Mouse (Mus musculus) midbrain, embryonic 16.5 days (tissue): ENCODE measurements around the gene Hspb9. TPM values are rescaled to one million over a fixed set of nuclear protein-coding genes. Genes with fewer than 3 reads are reported as not detected.

Experiments
- ATAC-seq: fragments of 200-750 bp; cut with Nextera tagmentation; 2 replicates; pipeline ENCODE4 v1.8.0; 2017; ENCODE audit warnings: moderate TSS enrichment
- H3K27ac ChIP-seq: fragments of 300-500 bp; sonication (generic); 2 replicates; pipeline ENCODE4 v1.5.1; 2014; ENCODE audit warnings: mild to moderate bottlenecking, low read length, mixed read lengths
- H3K27me3 ChIP-seq: fragments of 300-500 bp; sonication (generic); 2 replicates; pipeline ENCODE4 v1.6.1; 2014; ENCODE audit warnings: low read depth, low read length, mixed read lengths; ENCODE audit not compliant: control insufficient read depth, insufficient read depth
- H3K36me3 ChIP-seq: fragments of 300-500 bp; sonication (generic); 2 replicates; pipeline ENCODE4 v1.6.1; 2014; ENCODE audit warnings: mild to moderate bottlenecking, low read length, moderate library complexity, mixed read lengths; ENCODE audit not compliant: control insufficient read depth, insufficient read depth
- H3K4me1 ChIP-seq: fragments of 300-500 bp; sonication (generic); 2 replicates; pipeline ENCODE4 v1.6.1; 2014; ENCODE audit warnings: mild to moderate bottlenecking, low read length, mixed read lengths; ENCODE audit not compliant: control insufficient read depth, insufficient read depth
- H3K4me2 ChIP-seq: fragments of 300-500 bp; sonication (generic); 2 replicates; pipeline ENCODE4 v1.6.1; 2014; ENCODE audit warnings: mild to moderate bottlenecking, low read length, mixed read lengths
- H3K4me3 ChIP-seq: fragments of 300-500 bp; sonication (generic); 2 replicates; pipeline ENCODE4 v1.5.1; 2014; ENCODE audit warnings: low read depth, mild to moderate bottlenecking, low read length, moderate library complexity, mixed read lengths
- H3K9ac ChIP-seq: fragments of 300-500 bp; sonication (generic); 2 replicates; pipeline ENCODE4 v1.6.1; 2014; ENCODE audit warnings: low read depth, low read length, mixed read lengths
- H3K9me3 ChIP-seq: fragments of 300-500 bp; sonication (generic); replicated peaks from 2 replicates; pipeline ENCODE4 v1.6.1; 2014; ENCODE audit warnings: mild to moderate bottlenecking, low read length, mixed read lengths; ENCODE audit not compliant: control insufficient read depth, poor library complexity, severe bottlenecking
- WGBS: fragments of 180-500 bp; shearing (Covaris S2); extraction: QIAGEN DNeasy Blood & Tissue Kit; methylation state at CpG from one replicate; pipeline ENCODE4 v1.1.7; 2014; 5-methylcytosine and 5-hydroxymethylcytosine counted together
- polyA plus RNA-seq: library from polyadenylated mRNA; unstranded; fragments of >200 nt; fragmentation: Nextera tagmentation; extraction: Ambion mirVana; gene quantifications from 2 replicates; pipeline ENCODE4 v1.2.1, GENCODE M21; 2015

Gene Hspb9
- polyA plus RNA-seq, 1 experiment from 2014 or later: not detected

DNA sequence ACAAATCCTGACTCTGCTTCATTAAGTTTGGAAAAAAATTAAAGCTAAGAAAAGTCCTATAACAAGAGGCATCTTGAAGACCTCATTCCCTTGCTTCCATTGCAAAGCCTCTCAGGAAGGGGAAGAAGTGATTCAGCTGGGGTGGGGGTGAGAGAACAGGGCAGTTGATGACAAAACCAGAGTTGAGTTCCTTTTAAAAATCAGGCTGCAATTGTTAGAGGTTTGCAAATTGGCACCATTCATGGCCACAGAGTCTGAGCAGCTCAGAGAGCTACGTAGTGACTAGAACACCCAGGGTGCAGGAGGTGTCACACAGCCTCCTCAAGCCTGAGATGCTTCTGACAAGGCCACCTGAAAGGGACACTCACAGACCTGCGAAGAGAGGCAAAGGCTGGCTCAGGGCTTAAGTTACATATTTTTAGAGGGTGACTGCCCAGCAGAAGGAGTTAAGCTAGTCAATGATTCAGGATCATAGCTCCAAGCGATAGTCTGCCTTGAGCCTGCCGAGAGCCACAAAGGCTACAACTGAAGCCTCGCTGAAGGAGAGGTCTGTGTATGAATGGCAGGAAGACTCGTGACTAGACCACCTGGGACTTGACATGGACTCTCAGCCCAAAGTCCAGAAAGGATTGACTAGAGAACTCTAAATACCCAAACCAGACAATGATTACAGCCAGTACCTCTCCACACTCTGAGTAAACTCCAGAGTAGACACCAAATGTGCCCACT, 17.0 kb downstream of the Hspb9 start:
- WGBS: 86% methylated on average over 6 of the region's 6 CpGs
- no peaks in the 10 kb centered on the region for H3K4me1 ChIP-seq
- no peak overlapping the region for H3K4me2 ChIP-seq
- H3K27me3 ChIP-seq: no peaks in the 10 kb centered on the region
- no peak overlapping the region for H3K9ac ChIP-seq
- no peak for ATAC-seq
- 0 out of 2 replicates have a peak, but pooled peaks cover 2% of the 10 kb centered on the region for H3K36me3 ChIP-seq
- H3K9me3 ChIP-seq: no peaks in the 10 kb centered on the region
- no peak overlapping the region for H3K4me3 ChIP-seq
- no peak overlapping the region for H3K27ac ChIP-seq

DNA sequence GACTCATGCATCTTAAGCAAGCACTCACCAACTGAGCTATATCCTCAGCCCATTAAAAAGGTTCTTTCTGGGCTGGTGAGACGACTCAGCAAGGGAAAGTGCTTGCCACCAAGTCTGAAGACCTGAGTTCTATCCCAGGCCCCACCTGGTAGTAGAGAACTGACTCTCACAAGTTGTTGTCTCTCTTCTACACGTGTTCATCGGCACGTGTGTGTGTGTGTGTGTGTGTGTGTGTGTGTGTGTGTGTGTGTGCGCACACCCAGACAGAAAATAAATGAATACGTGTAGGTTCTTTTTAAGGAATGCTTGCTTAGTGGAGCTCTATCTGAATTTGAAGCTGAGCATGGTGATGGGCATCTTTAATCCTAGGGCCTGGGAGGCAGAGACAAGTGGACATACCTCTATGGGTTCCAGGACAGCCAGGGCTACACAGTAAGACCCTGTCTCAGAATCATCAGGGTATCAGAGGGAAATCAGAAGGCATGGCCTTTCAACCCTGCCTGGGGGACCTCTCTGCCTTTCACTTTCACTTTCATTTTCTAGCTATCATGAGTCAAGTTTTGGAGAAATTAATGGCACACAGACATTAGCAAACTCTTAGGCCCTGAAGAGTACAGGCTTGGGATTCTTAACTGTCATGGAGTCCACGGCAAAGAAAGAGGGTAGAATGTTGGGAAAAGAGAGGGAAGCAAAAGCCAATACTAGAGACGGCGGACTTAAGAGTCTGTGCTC, 21.6 kb downstream of the Hspb9 start:
- H3K4me3 ChIP-seq: no peak overlapping the region
- no peaks in the 10 kb centered on the region for H3K9me3 ChIP-seq
- peaks cover 16% of the 10 kb centered on the region for H3K4me1 ChIP-seq
- no peak overlapping the region for H3K9ac ChIP-seq
- H3K4me2 ChIP-seq: no peak overlapping the region
- no peak for ATAC-seq
- WGBS: 87% methylated on average over 9 of the region's 9 CpGs
- H3K36me3 ChIP-seq: no peaks in the 10 kb centered on the region
- no peaks in the 10 kb centered on the region for H3K27me3 ChIP-seq
- H3K27ac ChIP-seq: no peak overlapping the region

DNA sequence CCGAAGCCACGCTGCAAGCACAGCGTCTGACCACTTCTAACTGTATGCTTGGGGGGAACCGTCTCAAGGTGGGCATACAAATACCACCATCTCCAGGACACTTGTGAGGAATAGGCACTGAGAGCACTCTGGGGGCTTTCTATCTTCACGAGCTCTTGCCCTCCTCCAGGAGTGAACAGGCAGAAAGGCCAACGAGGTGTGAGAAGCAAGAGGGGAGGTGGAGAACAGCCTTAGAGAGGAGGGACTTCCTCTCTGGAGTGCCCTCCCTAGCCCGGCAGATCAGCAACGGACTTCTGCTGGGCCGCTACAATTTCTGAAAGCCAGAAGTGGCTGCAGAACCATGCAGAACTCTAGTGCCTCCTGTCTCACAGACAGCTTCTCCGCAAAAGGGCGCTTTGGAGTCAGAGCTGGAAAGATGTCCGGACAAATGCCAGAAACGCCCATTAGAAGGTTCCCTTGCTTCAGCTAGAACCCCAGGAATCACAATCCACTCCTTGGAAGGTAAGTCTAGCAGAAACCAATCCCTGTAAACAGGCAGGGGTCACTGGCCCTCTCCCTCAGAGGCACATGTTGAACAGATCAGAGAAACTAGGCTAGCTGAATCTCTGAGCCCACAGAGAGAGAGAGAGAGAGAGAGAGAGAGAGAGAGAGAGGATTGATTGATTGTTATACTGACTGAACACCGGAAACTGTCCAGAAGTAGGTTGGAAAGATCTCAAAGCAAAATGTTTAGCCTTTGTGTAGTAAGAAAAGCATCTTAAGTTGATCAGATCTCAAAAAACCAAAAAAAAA, 22.5 kb downstream of the Hspb9 start:
- WGBS: 85% methylated on average over 14 of the region's 14 CpGs
- Histone ChIP-seq H3K9me3 (no peaks in the 10 kb centered on the region), H3K27me3 (no peaks in the 10 kb centered on the region), H3K36me3 (peaks cover under 1% of the 10 kb centered on the region; the same call in 1 of the 2 replicates), H3K27ac (no peak overlapping the region), H3K4me1 (peaks cover 16% of the 10 kb centered on the region), H3K9ac (no peak overlapping the region), H3K4me2 (no peak overlapping the region), H3K4me3 (no peak overlapping the region)
- no peak for ATAC-seq

DNA sequence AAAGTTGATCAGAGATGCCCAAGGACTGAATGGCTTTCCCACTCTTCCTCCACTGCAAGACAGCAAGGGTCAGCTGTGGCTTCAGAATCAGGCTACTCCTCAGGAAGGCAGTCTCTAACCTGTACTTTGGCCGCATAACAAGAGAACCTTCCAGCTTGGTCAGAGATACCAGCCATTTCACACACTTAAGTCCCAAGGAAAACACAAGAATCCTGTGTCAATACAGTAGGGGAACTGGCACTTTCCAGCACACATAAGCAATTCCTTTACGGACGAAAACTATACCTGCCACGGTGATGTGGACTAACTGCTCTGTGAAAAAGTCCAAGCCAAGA, 23.1 kb downstream of the Hspb9 start:
- Histone ChIP-seq H3K36me3 (peaks cover 5% of the 10 kb centered on the region; the same call in 1 of the 2 replicates), H3K9me3 (no peaks in the 10 kb centered on the region), H3K9ac (no peak overlapping the region), H3K4me3 (peak overlapping the region; percentile 62), H3K27ac (no peak overlapping the region), H3K4me2 (peak overlapping the region; percentile 84), H3K27me3 (no peaks in the 10 kb centered on the region), H3K4me1 (peaks cover 16% of the 10 kb centered on the region)
- ATAC-seq: no peak
- 75% methylated on average over 4 of the region's 4 CpGs for WGBS

DNA sequence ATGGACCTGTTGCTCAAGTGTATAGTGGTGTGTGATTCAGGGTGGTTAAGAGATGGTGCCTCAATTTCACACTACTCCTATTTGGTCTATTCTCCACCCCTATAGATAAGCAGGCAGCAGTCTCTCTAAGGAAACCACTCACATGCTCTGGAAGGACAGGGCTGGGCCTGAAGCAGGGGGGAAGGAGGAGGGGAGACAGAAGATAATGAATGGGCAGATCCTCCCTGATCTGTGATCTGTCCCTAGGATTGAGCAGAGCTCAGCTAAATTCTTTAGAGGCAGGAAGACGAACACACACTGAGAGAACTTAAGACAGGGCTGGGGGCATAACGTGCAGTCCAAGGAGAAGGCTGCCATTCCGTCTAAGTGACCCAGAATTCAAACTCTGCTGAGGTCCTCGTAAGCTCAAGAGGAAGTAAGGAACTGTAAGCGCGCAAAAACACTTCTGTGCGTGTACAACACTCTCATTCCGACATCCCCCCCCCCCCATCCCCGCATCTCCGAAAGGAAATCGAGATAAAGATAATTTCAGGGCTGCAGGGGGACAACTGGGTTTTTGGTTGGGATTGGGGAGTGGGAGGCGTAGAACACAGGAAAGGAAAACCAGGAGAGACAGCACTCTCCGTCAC, 23.6 kb downstream of the Hspb9 start:
- peak overlapping the region; percentile 62 for H3K4me3 ChIP-seq
- H3K4me2 ChIP-seq: peak overlapping the region; percentile 84
- no peaks in the 10 kb centered on the region for H3K9me3 ChIP-seq
- peak overlapping the region; percentile 78 for H3K9ac ChIP-seq
- no peaks in the 10 kb centered on the region for H3K27me3 ChIP-seq
- H3K36me3 ChIP-seq: peaks cover 5% of the 10 kb centered on the region; the same call in 1 of the 2 replicates
- no peak overlapping the region for H3K27ac ChIP-seq
- no peak for ATAC-seq
- H3K4me1 ChIP-seq: peaks cover 16% of the 10 kb centered on the region
- WGBS: 1% methylated on average over 12 of the region's 13 CpGs

DNA sequence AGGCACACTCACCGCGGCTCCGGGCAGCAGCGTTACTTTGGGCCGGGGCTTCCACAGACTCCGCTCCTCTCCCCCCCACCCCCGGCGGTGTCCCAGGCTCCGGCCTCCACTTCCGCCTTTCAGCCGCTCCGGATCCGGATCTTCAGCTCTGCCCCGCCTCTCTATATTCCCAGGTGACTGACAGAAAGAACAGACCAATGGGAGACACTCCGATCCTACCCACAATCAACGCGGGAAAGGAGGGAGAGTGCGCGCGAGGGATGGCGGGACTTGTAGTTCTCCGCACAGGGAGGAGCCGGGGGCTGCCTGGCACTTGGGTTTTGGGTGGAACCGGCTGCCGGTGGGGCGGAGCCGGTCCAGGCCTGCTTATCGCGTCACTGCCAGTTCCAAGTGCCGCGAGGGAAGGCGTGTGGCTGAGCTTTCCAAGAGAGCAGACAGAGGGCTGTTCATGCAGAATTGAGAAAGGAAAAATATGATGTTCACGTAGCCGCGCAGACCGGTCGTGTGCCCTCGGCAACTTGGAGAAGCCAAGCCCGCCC, 24.5 kb downstream of the Hspb9 start, which contains the start of gene Rab5c:
Gene Rab5c, minus strand, starts transcription at position 150 of the 539 bp plus-strand sequence.
- H3K4me2 ChIP-seq: peak within 1 kb of the TSS; percentile 84
- peak; percentile 99 for ATAC-seq
- no peaks in the 10 kb centered on the region for H3K9me3 ChIP-seq

DNA sequence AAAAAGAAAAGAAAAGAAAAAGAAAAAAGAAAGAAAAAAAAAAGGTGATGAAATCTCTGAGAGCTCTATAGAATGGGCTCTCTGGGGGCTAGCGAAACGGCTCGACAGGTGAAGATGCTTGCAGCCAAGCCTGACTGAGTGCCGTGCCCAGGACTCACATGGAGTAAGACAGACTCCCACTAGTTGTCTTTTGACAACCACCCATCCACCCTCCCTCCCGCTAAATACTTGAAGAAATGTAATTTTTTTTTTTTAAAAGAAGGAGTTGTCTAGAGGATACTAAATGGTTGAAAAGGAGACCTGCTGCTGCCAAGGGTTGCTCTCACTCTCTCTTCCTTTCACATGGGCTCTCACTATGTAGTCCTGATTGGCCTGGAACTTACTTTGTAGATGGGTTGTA, 25.1 kb downstream of the Hspb9 start:
- ATAC-seq: peak; percentile 13; the same call in 1 of the 2 replicates
- 14% methylated on average over 5 of the region's 5 CpGs for WGBS
- Histone ChIP-seq H3K4me1 (peaks cover 16% of the 10 kb centered on the region), H3K9me3 (no peaks in the 10 kb centered on the region), H3K9ac (peak overlapping the region; percentile 64; the same call in 1 of the 2 replicates), H3K36me3 (peaks cover 5% of the 10 kb centered on the region; the same call in 1 of the 2 replicates), H3K27me3 (no peaks in the 10 kb centered on the region), H3K27ac (no peak overlapping the region), H3K4me2 (peak overlapping the region; percentile 84), H3K4me3 (peak overlapping the region; percentile 62)

More for the DNA sequence above, 24.5 kb downstream of the Hspb9 start, which contains the start of gene Rab5c:
- Histone ChIP-seq H3K27me3 (no peaks in the 10 kb centered on the region), H3K4me3 (peak within 1 kb of the TSS; percentile 62), H3K36me3 (peaks cover 5% of the 10 kb centered on the region; the same call in 1 of the 2 replicates), H3K27ac (peak within 1 kb of the TSS; percentile 85), H3K9ac (peak within 1 kb of the TSS; percentile 78), H3K4me1 (peaks cover 16% of the 10 kb centered on the region)
- WGBS: under 1% methylated on average over 39 of the region's 39 CpGs

DNA sequence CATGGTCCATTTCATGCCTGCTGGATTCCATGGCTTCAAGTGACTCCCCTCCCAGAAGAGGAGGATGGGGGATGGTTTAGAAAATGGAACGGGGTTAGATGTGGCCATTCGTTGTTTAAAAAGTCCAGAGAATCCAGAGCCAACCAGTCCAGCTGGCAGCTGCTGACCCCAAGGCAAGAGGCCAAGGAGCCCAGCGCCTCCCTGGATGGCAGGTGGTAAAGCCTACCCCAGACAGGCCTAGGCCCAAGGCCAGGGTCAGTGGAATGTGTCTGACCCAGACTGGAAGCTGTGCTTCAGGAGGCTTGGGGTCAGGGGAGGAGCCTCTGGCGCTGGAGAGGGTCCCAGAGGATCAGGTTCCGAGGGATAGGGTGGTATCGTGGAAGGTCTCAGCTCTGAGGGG, 27.7 kb downstream of the Hspb9 start:
- WGBS: 72% methylated on average over 6 of the region's 6 CpGs

More for the DNA sequence above, 27.7 kb downstream of the Hspb9 start:
- H3K4me1 ChIP-seq: peaks cover 10% of the 10 kb centered on the region
- H3K9ac ChIP-seq: no peak overlapping the region
- H3K9me3 ChIP-seq: no peaks in the 10 kb centered on the region
- ATAC-seq: no peak
- H3K27ac ChIP-seq: no peak overlapping the region
- peaks cover 9% of the 10 kb centered on the region; the same call in 1 of the 2 replicates for H3K36me3 ChIP-seq
- H3K4me2 ChIP-seq: no peak overlapping the region
- H3K4me3 ChIP-seq: no peak overlapping the region
- H3K27me3 ChIP-seq: no peaks in the 10 kb centered on the region
